Mouse (Mus musculus): Measurements from ENCODE around the gene Baiap3. TPM values are rescaled to one million over a fixed set of nuclear protein-coding genes. Genes with fewer than 3 reads are reported as not detected.

Baiap3 gene
- polyA plus RNA-seq, 1 experiment from 2014 or later, result 0.76 TPM

DNA sequence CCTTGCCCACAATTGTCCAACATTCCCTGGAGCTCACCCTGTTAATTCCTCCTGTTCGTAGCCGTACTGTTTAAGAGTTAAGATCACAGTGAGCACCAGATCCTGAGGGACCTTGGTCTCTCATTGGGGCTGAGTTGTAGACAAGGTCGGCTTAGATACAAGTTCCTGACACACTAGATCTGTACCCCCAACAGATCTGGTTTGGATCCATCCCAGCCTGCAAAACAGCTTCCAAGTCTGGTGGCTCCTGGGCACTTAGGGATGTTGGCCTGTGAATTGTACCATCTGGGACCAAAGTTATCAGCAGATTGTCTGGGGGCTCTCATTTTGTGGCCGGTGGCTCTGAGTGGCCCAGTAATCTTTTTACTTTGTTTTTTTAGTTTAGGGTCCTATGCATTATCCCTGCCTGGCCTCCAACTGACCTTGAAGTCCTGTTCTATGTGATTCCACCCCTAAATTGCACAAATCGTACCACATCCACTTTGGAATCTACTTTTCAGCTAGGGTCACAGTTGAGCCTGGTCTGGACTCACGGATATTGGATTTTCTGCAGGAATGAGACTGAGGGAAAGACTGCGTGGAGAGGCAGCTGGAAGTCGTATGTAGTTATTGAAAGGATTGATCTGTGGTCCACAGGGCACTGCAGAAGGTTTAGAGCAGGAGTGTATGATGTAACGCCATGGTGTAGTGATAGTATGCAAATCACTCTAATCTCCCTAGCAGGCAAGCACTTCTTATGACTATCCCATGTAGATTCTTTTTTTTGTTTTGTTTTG, 18.6 kb upstream of the Baiap3 start, which contains the start of gene Ube2i:
Gene Ube2i, minus strand, starts transcription at position 52 of the 776 bp plus-strand sequence.
- ATAC-seq (ENCODE audit: low FRiP score, low TSS enrichment), result no peak
- peak within 1 kb of the TSS; percentile 100 for H3K9ac ChIP-seq (ENCODE audit: low read depth, low read length)
- H3K9me3 ChIP-seq (ENCODE audit: control insufficient read depth, low read length), result no peaks in the 10 kb centered on the region
- H3K4me2 ChIP-seq (replicated peaks; ENCODE audit: low read depth, low read length), result peak within 1 kb of the TSS; percentile 34
- peaks cover 12% of the 10 kb centered on the region for H3K36me3 ChIP-seq (ENCODE audit: control insufficient read depth, insufficient read depth, low read length)
- no peaks in the 10 kb centered on the region for H3K27me3 ChIP-seq (ENCODE audit: control insufficient read depth, insufficient read depth, low read length)
- peak within 1 kb of the TSS; percentile 94 for H3K27ac ChIP-seq (ENCODE audit: low read depth, low read length)
- H3K4me1 ChIP-seq (ENCODE audit: control insufficient read depth, insufficient read depth, low read length), result peaks cover 18% of the 10 kb centered on the region
- 81% methylated on average over 9 of the region's 9 CpGs for WGBS
- peak within 1 kb of the TSS; percentile 99 for H3K4me3 ChIP-seq (ENCODE audit: low read length)

DNA sequence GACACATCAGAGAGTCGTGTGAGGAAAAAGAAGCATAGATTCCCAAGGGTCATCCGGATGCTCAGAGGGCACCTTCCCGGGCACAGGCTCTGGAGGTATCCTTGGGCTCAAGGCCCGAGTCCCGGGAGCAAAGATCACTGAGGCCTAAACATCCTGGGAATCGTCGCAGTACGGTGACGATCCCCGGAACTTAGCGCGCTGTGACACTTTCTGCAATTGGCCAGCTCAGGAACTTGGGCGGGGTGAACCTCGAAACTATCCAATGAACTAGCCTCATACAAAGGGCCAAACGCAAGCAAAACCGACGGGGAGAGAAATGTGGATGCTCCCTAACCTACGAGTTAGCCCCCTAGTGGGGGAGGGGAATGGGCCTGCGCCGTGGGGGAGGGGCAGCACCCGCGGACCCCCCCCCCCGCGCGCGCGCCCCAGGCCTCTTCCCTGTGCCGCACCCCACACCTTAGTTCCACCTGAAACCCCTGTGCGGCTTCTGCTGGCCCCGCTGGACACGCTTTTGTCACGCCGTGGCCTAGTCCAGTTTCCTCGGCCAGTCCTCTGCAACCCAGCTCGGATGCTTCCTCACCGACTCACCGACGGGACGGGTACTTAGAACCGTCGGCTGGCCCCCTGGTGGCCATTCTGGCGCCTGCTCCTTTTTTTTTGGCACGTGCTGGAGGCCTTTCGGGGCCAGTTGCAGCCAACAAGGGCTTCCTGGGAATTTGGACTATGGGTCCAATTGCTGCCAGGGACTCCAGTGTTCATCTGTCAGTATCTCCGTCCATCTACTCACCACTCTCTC, 17.7 kb upstream of the Baiap3 start:
- Histone ChIP-seq H3K4me1 (ENCODE audit: control insufficient read depth, insufficient read depth, low read length) (peaks cover 18% of the 10 kb centered on the region), H3K9ac (ENCODE audit: low read depth, low read length) (peak overlapping the region; percentile 100), H3K27me3 (ENCODE audit: control insufficient read depth, insufficient read depth, low read length) (no peaks in the 10 kb centered on the region), H3K36me3 (ENCODE audit: control insufficient read depth, insufficient read depth, low read length) (peaks cover 20% of the 10 kb centered on the region), H3K4me3 (ENCODE audit: low read length) (peak overlapping the region; percentile 99), H3K4me2 (replicated peaks; ENCODE audit: low read depth, low read length) (peak overlapping the region; percentile 34), H3K9me3 (ENCODE audit: control insufficient read depth, low read length) (no peaks in the 10 kb centered on the region), H3K27ac (ENCODE audit: low read depth, low read length) (peak overlapping the region; percentile 94)
- under 1% methylated on average over 38 of the region's 45 CpGs for WGBS
- peak; percentile 91 for ATAC-seq (ENCODE audit: low FRiP score, low TSS enrichment)

DNA sequence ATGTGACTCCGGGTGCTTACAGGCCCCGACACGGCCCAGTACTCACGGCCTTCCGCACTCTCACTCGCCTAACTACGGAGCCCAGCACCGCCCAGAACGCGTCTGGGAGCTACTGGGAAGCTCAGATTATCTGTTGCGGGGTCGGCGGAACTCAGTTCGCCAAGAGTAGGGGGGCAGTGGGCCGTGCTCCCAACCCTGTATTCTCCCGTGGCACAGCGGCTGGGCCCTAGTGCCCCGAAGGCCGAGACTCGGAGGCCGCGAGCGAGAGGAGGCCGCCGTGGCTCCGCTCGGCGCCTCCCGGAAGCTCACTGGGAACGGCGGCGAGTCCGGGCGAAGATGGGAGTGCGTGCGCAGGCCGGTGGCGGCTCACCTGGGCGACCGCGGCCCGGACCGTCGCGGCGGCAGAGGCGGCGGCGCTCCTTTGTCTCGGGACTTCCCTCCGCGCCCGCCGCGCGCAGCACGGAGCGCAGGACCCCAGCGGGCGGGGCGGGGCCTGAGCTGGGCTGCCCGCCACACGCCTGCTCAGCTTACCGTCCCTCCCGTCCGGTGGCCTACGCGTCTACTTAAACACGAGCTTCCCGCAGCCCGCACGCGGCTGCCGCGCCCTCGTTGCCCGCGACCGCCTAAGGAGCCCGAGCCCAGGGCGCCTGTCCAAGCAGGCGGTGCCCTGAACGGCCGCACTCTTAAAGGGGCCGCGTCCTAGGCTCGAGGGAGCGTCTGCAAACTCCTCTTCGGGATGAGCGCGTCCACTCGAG, 17.0 kb upstream of the Baiap3 start:
- peak overlapping the region; percentile 99 for H3K4me2 ChIP-seq (replicated peaks; ENCODE audit: low read depth, low read length)
- under 1% methylated on average over 88 of the region's 92 CpGs for WGBS

DNA sequence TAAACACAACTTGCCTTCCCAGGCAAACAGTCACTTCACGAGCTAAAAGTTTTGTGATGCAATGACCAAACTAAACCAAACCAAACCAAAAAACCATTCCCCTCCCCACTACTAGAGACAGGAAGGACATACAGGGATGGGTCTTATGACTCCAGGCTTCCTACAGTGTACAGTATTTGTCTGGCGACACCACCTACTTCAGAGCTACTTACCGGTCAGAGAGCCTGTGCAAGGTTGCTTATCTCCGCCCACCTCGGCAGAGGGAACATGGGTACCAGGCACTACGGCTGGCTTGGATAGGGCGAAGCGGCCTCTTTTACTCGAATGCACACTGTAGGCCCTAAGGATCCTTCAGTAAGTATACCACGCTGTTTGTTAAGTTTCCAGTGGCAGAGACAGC, 16.2 kb upstream of the Baiap3 start:
- H3K4me1 ChIP-seq (ENCODE audit: control insufficient read depth, insufficient read depth, low read length), result peaks cover 18% of the 10 kb centered on the region
- H3K27ac ChIP-seq (ENCODE audit: low read depth, low read length), result peak overlapping the region; percentile 94
- H3K27me3 ChIP-seq (ENCODE audit: control insufficient read depth, insufficient read depth, low read length), result no peaks in the 10 kb centered on the region
- H3K9ac ChIP-seq (ENCODE audit: low read depth, low read length), result peak overlapping the region; percentile 100
- ATAC-seq (ENCODE audit: low FRiP score, low TSS enrichment), result no peak
- no peaks in the 10 kb centered on the region for H3K9me3 ChIP-seq (ENCODE audit: control insufficient read depth, low read length)
- H3K36me3 ChIP-seq (ENCODE audit: control insufficient read depth, insufficient read depth, low read length), result peaks cover 35% of the 10 kb centered on the region
- WGBS, result 2% methylated on average over 10 of the region's 10 CpGs
- H3K4me2 ChIP-seq (replicated peaks; ENCODE audit: low read depth, low read length), result peak overlapping the region; percentile 99
- peak overlapping the region; percentile 99 for H3K4me3 ChIP-seq (ENCODE audit: low read length)

More for the DNA sequence above, 17.0 kb upstream of the Baiap3 start:
- peak overlapping the region; percentile 94 for H3K27ac ChIP-seq (ENCODE audit: low read depth, low read length)
- H3K36me3 ChIP-seq (ENCODE audit: control insufficient read depth, insufficient read depth, low read length), result peaks cover 27% of the 10 kb centered on the region
- H3K27me3 ChIP-seq (ENCODE audit: control insufficient read depth, insufficient read depth, low read length), result no peaks in the 10 kb centered on the region
- ATAC-seq (ENCODE audit: low FRiP score, low TSS enrichment), result peak; percentile 91
- peak overlapping the region; percentile 100 for H3K9ac ChIP-seq (ENCODE audit: low read depth, low read length)
- peaks cover 18% of the 10 kb centered on the region for H3K4me1 ChIP-seq (ENCODE audit: control insufficient read depth, insufficient read depth, low read length)
- H3K9me3 ChIP-seq (ENCODE audit: control insufficient read depth, low read length), result no peaks in the 10 kb centered on the region
- peak overlapping the region; percentile 99 for H3K4me3 ChIP-seq (ENCODE audit: low read length)

DNA sequence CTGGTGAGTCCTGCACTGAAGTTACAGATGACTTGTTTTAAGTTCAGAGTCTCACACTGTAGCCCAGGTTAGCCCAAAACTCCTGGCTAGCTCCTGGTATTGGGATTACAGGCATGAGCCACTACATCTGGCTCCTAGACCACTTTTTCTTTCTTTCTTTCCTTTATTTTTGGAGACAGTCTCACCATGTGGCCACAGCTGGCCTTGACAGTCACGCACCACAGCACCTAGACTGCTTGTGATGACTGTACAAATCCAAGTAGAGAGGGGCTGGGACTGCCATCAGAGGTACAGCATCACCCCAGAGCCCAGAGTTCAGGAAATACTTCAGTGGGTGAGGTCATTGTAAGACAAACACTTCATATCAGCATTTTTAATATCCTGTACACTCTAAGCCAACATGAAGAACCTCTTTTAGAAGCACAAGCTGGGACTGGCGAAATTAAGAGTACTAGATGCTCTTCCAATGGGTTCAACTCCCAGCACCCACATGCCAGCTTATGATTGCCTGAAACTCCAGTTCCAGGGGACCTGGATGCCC, 14.7 kb upstream of the Baiap3 start:
- Histone ChIP-seq H3K27me3 (ENCODE audit: control insufficient read depth, insufficient read depth, low read length) (no peaks in the 10 kb centered on the region), H3K27ac (ENCODE audit: low read depth, low read length) (no peak overlapping the region), H3K4me2 (replicated peaks; ENCODE audit: low read depth, low read length) (peak overlapping the region; percentile 99; the same call in 1 of the 2 replicates), H3K36me3 (ENCODE audit: control insufficient read depth, insufficient read depth, low read length) (peaks cover 50% of the 10 kb centered on the region), H3K9me3 (ENCODE audit: control insufficient read depth, low read length) (no peaks in the 10 kb centered on the region), H3K4me1 (ENCODE audit: control insufficient read depth, insufficient read depth, low read length) (peaks cover 18% of the 10 kb centered on the region), H3K9ac (ENCODE audit: low read depth, low read length) (no peak overlapping the region), H3K4me3 (ENCODE audit: low read length) (peak overlapping the region; percentile 99)
- 82% methylated on average over 2 of the region's 2 CpGs for WGBS
- no peak for ATAC-seq (ENCODE audit: low FRiP score, low TSS enrichment)

DNA sequence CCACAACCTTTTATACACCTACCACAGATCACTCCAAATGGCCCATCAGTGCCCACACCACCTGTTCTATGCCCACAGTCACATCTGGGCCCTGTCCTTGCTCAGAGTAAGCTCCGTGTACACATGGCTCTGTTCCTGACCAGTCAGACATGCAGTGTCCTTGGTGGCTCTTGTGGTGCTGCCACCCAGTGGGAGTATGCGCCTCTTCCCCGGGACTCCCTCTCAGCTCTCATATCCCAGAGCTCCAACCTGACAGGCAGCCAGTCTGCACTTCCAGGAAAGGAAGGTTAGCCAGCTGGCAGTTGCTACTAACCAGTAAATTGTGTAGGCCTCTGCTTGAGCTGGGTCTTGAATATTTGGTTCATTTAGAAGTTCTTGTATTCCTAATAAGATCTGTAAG, 8.3 kb upstream of the Baiap3 start:
- Histone ChIP-seq H3K4me1 (ENCODE audit: control insufficient read depth, insufficient read depth, low read length) (no peaks in the 10 kb centered on the region), H3K4me3 (ENCODE audit: low read length) (no peak overlapping the region), H3K27ac (ENCODE audit: low read depth, low read length) (no peak overlapping the region), H3K9me3 (ENCODE audit: control insufficient read depth, low read length) (no peaks in the 10 kb centered on the region), H3K27me3 (ENCODE audit: control insufficient read depth, insufficient read depth, low read length) (no peaks in the 10 kb centered on the region), H3K9ac (ENCODE audit: low read depth, low read length) (no peak overlapping the region), H3K36me3 (ENCODE audit: control insufficient read depth, insufficient read depth, low read length) (peaks cover 79% of the 10 kb centered on the region), H3K4me2 (replicated peaks; ENCODE audit: low read depth, low read length) (no peak overlapping the region)
- WGBS, result 72% methylated on average over 3 of the region's 3 CpGs
- no peak for ATAC-seq (ENCODE audit: low FRiP score, low TSS enrichment)

DNA sequence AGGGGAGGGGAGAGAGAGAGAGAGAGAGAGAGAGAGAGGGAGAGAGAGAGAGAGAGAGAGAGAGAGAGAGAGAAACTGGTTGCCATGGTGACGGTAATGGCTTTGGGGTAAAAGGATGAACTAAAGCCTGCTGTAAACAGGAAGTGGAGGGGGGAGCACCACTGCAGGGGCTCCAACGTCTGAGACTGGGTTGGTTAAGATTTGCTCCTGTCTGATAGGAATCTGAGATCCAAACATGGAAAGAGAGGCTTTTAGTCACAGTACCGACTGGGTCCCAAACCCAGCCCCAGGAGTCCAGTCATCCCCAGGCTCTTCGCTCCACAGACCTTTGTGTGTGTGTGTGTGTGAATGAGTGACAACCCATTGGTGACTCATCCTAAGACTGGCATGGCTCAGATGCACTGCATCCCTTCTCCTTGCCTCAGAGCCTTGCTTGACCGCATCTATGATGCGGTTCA, 1.7 kb upstream of the Baiap3 start:
- Histone ChIP-seq H3K4me2 (replicated peaks; ENCODE audit: low read depth, low read length) (no peak overlapping the region), H3K27ac (ENCODE audit: low read depth, low read length) (no peak overlapping the region), H3K9me3 (ENCODE audit: control insufficient read depth, low read length) (no peaks in the 10 kb centered on the region), H3K4me3 (ENCODE audit: low read length) (no peak overlapping the region), H3K36me3 (ENCODE audit: control insufficient read depth, insufficient read depth, low read length) (peaks cover 23% of the 10 kb centered on the region), H3K4me1 (ENCODE audit: control insufficient read depth, insufficient read depth, low read length) (peaks cover 9% of the 10 kb centered on the region), H3K9ac (ENCODE audit: low read depth, low read length) (no peak overlapping the region), H3K27me3 (ENCODE audit: control insufficient read depth, insufficient read depth, low read length) (peaks cover 21% of the 10 kb centered on the region)
- no peak for ATAC-seq (ENCODE audit: low FRiP score, low TSS enrichment)
- WGBS, result 52% methylated on average over 6 of the region's 6 CpGs

DNA sequence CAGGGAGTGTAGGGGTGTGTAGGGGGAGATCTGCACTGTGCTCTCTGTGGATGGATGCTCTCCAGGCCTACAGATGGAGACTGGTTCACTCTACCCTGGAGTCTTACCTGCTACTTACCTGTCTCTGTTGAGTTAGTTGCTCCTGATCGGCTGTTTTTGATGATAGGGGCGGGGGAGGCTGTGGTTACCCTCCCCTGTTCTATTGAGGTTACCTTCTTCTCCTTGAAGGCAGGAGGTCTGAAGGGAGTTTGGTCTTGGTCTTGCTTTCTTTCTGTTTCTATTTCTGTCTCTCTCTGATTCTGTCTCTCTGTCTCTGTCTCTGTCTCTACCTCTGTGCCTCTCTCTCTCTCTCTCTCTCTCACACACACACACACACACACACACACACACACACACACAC, 1.1 kb downstream of the Baiap3 start:
- Histone ChIP-seq H3K4me3 (ENCODE audit: low read length) (no peak overlapping the region), H3K36me3 (ENCODE audit: control insufficient read depth, insufficient read depth, low read length) (peaks cover 15% of the 10 kb centered on the region), H3K4me1 (ENCODE audit: control insufficient read depth, insufficient read depth, low read length) (peaks cover 9% of the 10 kb centered on the region), H3K9ac (ENCODE audit: low read depth, low read length) (no peak overlapping the region), H3K4me2 (replicated peaks; ENCODE audit: low read depth, low read length) (no peak overlapping the region), H3K27me3 (ENCODE audit: control insufficient read depth, insufficient read depth, low read length) (peaks cover 21% of the 10 kb centered on the region), H3K27ac (ENCODE audit: low read depth, low read length) (no peak overlapping the region), H3K9me3 (ENCODE audit: control insufficient read depth, low read length) (no peaks in the 10 kb centered on the region)
- WGBS, result 62% methylated on average over 2 of the region's 2 CpGs
- ATAC-seq (ENCODE audit: low FRiP score, low TSS enrichment), result no peak
